In the genomic region with DNA sequence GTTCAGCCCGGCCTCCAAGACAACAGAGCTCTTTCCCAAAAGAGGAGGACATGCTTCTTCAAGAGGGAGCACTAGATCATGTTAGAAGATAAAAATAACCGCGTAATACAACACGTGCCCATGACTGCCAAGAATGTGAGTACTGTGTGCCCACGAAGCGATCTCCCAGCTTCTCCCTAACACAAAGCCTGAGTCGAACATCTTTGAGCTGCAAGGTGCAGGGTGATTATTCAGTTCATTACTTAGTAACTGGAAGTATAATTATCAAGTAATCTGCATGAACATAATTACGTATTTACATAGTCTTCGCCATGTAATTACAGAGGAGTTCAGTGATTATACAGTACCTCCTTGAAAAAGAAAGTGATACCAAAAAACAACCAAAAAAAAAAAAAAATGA, we compare ENCODE assay signal across 28 mouse cellular contexts.
DNase-seq lines count a peak whose midpoint lies in the region; ATAC-seq and TF ChIP-seq lines count a peak whose summit lies in the region.
"Had no signal": no experiment of that assay in that cellular context is flagged by ENCODE, and none has a peak within 500 bp of the region (broad histone marks: within the 10 kb centered on the region; RNA-seq: fewer than 3 reads in every experiment).

No protein-coding gene starts in this region.

- 39% methylated on average over 9 of the region's 9 CpGs for WGBS in forebrain, embryonic 15.5 days
- WGBS in forebrain, embryonic 11.5 days: 88% methylated on average over 9 of the region's 9 CpGs
- 33% methylated on average over 9 of the region's 9 CpGs for WGBS in forebrain, postnatal 0 days

- TF ChIP-seq CTCF in forebrain, postnatal 0 days (IDR thresholded peaks at IDR 0.05; ENCODE audit: low read depth): no peak

- H3K4me1 ChIP-seq in forebrain, embryonic 15.5 days: peaks cover 11% of the 10 kb centered on the region
- no peaks in the 10 kb centered on the region for H3K4me1 ChIP-seq in forebrain, embryonic 11.5 days (replicated peaks; ENCODE audit: control insufficient read depth, insufficient read depth, low read length)
- H3K4me1 ChIP-seq in forebrain, postnatal 0 days (ENCODE audit: insufficient read depth): no peaks in the 10 kb centered on the region
- H3K4me1 ChIP-seq: heart, embryonic 12.5 days; limb, embryonic 13.5 days; neural tube, embryonic 13.5 days had no signal

- H3K27ac ChIP-seq in forebrain, embryonic 15.5 days (replicated peaks): no peak overlapping the region
- H3K27ac ChIP-seq in forebrain, embryonic 11.5 days (ENCODE audit: low read depth, low read length): no peak overlapping the region
- H3K27ac ChIP-seq in forebrain, postnatal 0 days (ENCODE audit: low read depth, low read length): no peak overlapping the region
- H3K27ac ChIP-seq: heart, adult 2 months; hindbrain, embryonic 14.5 days; limb, embryonic 13.5 days; neural tube, embryonic 13.5 days; stomach, embryonic 15.5 days had no signal

- no peak overlapping the region for H3K4me2 ChIP-seq in forebrain, embryonic 15.5 days (replicated peaks)
- H3K4me2 ChIP-seq in forebrain, embryonic 11.5 days (ENCODE audit: low read depth, low read length, severe bottlenecking): no peak overlapping the region
- no peak overlapping the region for H3K4me2 ChIP-seq in forebrain, postnatal 0 days (ENCODE audit: low read depth)
- H3K4me2 ChIP-seq: heart, embryonic 12.5 days; hindbrain, embryonic 14.5 days; limb, embryonic 13.5 days; liver, embryonic 11.5 days; midbrain, embryonic 11.5 days; neural tube, embryonic 13.5 days; stomach, embryonic 15.5 days had no signal

- H3K27me3 ChIP-seq in forebrain, embryonic 15.5 days: no peaks in the 10 kb centered on the region
- H3K27me3 ChIP-seq in forebrain, embryonic 11.5 days (ENCODE audit: control insufficient read depth, insufficient read depth, low read length): no peaks in the 10 kb centered on the region
- no peaks in the 10 kb centered on the region for H3K27me3 ChIP-seq in forebrain, postnatal 0 days (ENCODE audit: insufficient read depth, low read length)
- H3K27me3 ChIP-seq: heart, embryonic 12.5 days; limb, embryonic 13.5 days; neural tube, embryonic 13.5 days; stomach, embryonic 15.5 days had no signal

- no peak for DNase-seq in forebrain, embryonic 11.5 days (ENCODE audit: low spot score)
- DNase-seq in left cerebral cortex, postnatal 14 days (ENCODE audit: low spot score in 2 of 2): peak; percentile 6 to 23
- no peak for DNase-seq in left cerebral cortex, adult 18-20 months (ENCODE audit: low spot score in 2 of 2)
- DNase-seq in forebrain, postnatal 0 days: peak; percentile 57
- no peak for DNase-seq in adrenal gland, adult (ENCODE audit: inconsistent age in 2 of 2, low spot score in 1 of 2)
- no peak for DNase-seq in adrenal gland, postnatal 36 days
- DNase-seq: adrenal gland, adult 2 months; cerebellum, adult 11 months; cerebellum, adult 9-10 months; cerebellum, postnatal 36 days; gastrocnemius, postnatal 36 days; heart, adult 2 months; kidney, adult 9 months; kidney, postnatal 10 days; layer of hippocampus, postnatal 36 days; lung, postnatal 36 days; right cerebral cortex, postnatal 14 days; thymus, postnatal 25 days had no signal

- ATAC-seq in forebrain, embryonic 15.5 days (replicated peaks): peak; percentile 83
- ATAC-seq in forebrain, embryonic 11.5 days (replicated peaks; ENCODE audit: low FRiP score): no peak
- ATAC-seq in forebrain, postnatal 0 days: peak; percentile 85
- ATAC-seq: CD4-positive, CD25-positive, alpha-beta regulatory T cell, adult 4 months; intestine, postnatal 0 days had no signal

- no peaks in the 10 kb centered on the region for H3K9me3 ChIP-seq in forebrain, embryonic 15.5 days
- H3K9me3 ChIP-seq in forebrain, embryonic 11.5 days (ENCODE audit: control insufficient read depth, low read length): no peaks in the 10 kb centered on the region
- no peaks in the 10 kb centered on the region for H3K9me3 ChIP-seq in forebrain, postnatal 0 days (ENCODE audit: low read length)
- H3K9me3 ChIP-seq: heart, embryonic 12.5 days; limb, embryonic 13.5 days; neural tube, embryonic 13.5 days; stomach, embryonic 15.5 days had no signal

- no peaks in the 10 kb centered on the region for H3K36me3 ChIP-seq in forebrain, embryonic 15.5 days
- no peaks in the 10 kb centered on the region for H3K36me3 ChIP-seq in forebrain, embryonic 11.5 days (ENCODE audit: control insufficient read depth, insufficient read depth, low read length)
- no peaks in the 10 kb centered on the region for H3K36me3 ChIP-seq in forebrain, postnatal 0 days (ENCODE audit: insufficient read depth)
- H3K36me3 ChIP-seq: heart, embryonic 12.5 days; limb, embryonic 13.5 days; neural tube, embryonic 13.5 days; stomach, embryonic 15.5 days had no signal

- no peak overlapping the region for H3K4me3 ChIP-seq in forebrain, embryonic 15.5 days
- no peak overlapping the region for H3K4me3 ChIP-seq in forebrain, embryonic 11.5 days (ENCODE audit: low read depth, low read length)
- no peak overlapping the region for H3K4me3 ChIP-seq in forebrain, postnatal 0 days (ENCODE audit: low read depth, low read length)
- H3K4me3 ChIP-seq: heart, adult 2 months; heart, embryonic 12.5 days; limb, embryonic 13.5 days; neural tube, embryonic 13.5 days; stomach, embryonic 15.5 days had no signal

- H3K9ac ChIP-seq in forebrain, embryonic 15.5 days (replicated peaks): no peak overlapping the region
- no peak overlapping the region for H3K9ac ChIP-seq in forebrain, embryonic 11.5 days (ENCODE audit: low read length)
- H3K9ac ChIP-seq in forebrain, postnatal 0 days: no peak overlapping the region
- H3K9ac ChIP-seq: heart, embryonic 12.5 days; hindbrain, embryonic 14.5 days; limb, embryonic 13.5 days; neural tube, embryonic 13.5 days; stomach, embryonic 15.5 days had no signal

- intact Hi-C loops in left cerebral cortex, postnatal 14 days (cut with DNase I): no loop called here

Comparison
In these comparisons a context has a peak if more than half of its experiments do, and no peak if none do; other contexts are left out.
1. DNase-seq: peak in left cerebral cortex, postnatal 14 days (2 of 2) and forebrain, postnatal 0 days (single experiment); none in forebrain, embryonic 11.5 days (single experiment), left cerebral cortex, adult 18-20 months (0 of 2), adrenal gland, adult (0 of 2) and adrenal gland, postnatal 36 days (0 of 2).